Mouse (Mus musculus): Measurements from ENCODE around the gene Six6. TPM values are rescaled to one million over a fixed set of nuclear protein-coding genes. Genes with fewer than 3 reads are reported as not detected.

The Six6 gene
- polyA plus RNA-seq, 1 experiment from 2014 or later, result not detected

- 2% methylated on average over 32 of the region's 32 CpGs for WGBS (ENCODE audit: insufficient replicate concordance)
These were observed 1.8 kb downstream of the Six6 start for GRCm38 (mm10) chr12:72941398-72942051.

GRCm38 (mm10) chr12:72942171-72942570 lies 2.5 kb downstream of the Six6 start:
- no peaks in the 10 kb centered on the region; the same call in 1 of the 2 replicates for H3K4me1 ChIP-seq (ENCODE audit: control insufficient read depth, low read depth, low read length)
- no peaks in the 10 kb centered on the region for H3K9me3 ChIP-seq (replicated peaks; ENCODE audit: control insufficient read depth, low read length)
- H3K36me3 ChIP-seq (ENCODE audit: control insufficient read depth, insufficient read depth), result no peaks in the 10 kb centered on the region
- 21% methylated on average over 6 of the region's 6 CpGs for WGBS (ENCODE audit: insufficient replicate concordance)
- H3K9ac ChIP-seq (ENCODE audit: low read depth, low read length), result no peak overlapping the region
- no peak overlapping the region for H3K4me2 ChIP-seq (ENCODE audit: low read depth, low read length)
- H3K4me3 ChIP-seq (ENCODE audit: low read depth, low read length), result no peak overlapping the region
- ATAC-seq (ENCODE audit: low read depth), result no peak
- peaks cover 99% of the 10 kb centered on the region for H3K27me3 ChIP-seq (ENCODE audit: control insufficient read depth, insufficient read depth, low read depth, low read length)
- H3K27ac ChIP-seq (ENCODE audit: low read length), result no peak overlapping the region

More at GRCm38 (mm10) chr12:72941398-72942051, 1.8 kb downstream of the Six6 start:
- no peak overlapping the region for H3K4me3 ChIP-seq (ENCODE audit: low read depth, low read length)
- peaks cover 99% of the 10 kb centered on the region for H3K27me3 ChIP-seq (ENCODE audit: control insufficient read depth, insufficient read depth, low read depth, low read length)
- no peak for ATAC-seq (ENCODE audit: low read depth)
- H3K27ac ChIP-seq (ENCODE audit: low read length), result no peak overlapping the region
- H3K4me2 ChIP-seq (ENCODE audit: low read depth, low read length), result no peak overlapping the region
- no peaks in the 10 kb centered on the region; the same call in 1 of the 2 replicates for H3K4me1 ChIP-seq (ENCODE audit: control insufficient read depth, low read depth, low read length)
- no peak overlapping the region for H3K9ac ChIP-seq (ENCODE audit: low read depth, low read length)
- H3K9me3 ChIP-seq (replicated peaks; ENCODE audit: control insufficient read depth, low read length), result no peaks in the 10 kb centered on the region
- no peaks in the 10 kb centered on the region for H3K36me3 ChIP-seq (ENCODE audit: control insufficient read depth, insufficient read depth)

- H3K36me3 ChIP-seq (ENCODE audit: control insufficient read depth, insufficient read depth), result no peaks in the 10 kb centered on the region
- no peak overlapping the region for H3K4me2 ChIP-seq (ENCODE audit: low read depth, low read length)
- H3K9ac ChIP-seq (ENCODE audit: low read depth, low read length), result no peak overlapping the region
- no peaks in the 10 kb centered on the region; the same call in 1 of the 2 replicates for H3K4me1 ChIP-seq (ENCODE audit: control insufficient read depth, low read depth, low read length)
- WGBS (ENCODE audit: insufficient replicate concordance), result 1% methylated on average over 2 of the region's 2 CpGs
- H3K9me3 ChIP-seq (replicated peaks; ENCODE audit: control insufficient read depth, low read length), result no peaks in the 10 kb centered on the region
- no peak overlapping the region for H3K27ac ChIP-seq (ENCODE audit: low read length)
- H3K4me3 ChIP-seq (ENCODE audit: low read depth, low read length), result no peak overlapping the region
- no peak for ATAC-seq (ENCODE audit: low read depth)
- H3K27me3 ChIP-seq (ENCODE audit: control insufficient read depth, insufficient read depth, low read depth, low read length), result peaks cover 94% of the 10 kb centered on the region
These were observed 4.0 kb downstream of the Six6 start for GRCm38 (mm10) chr12:72943574-72944110.

GRCm38 (mm10) chr12:72944411-72945225 lies 4.9 kb downstream of the Six6 start:
- Histone ChIP-seq H3K36me3 (ENCODE audit: control insufficient read depth, insufficient read depth) (no peaks in the 10 kb centered on the region), H3K27me3 (ENCODE audit: control insufficient read depth, insufficient read depth, low read depth, low read length) (peaks cover 90% of the 10 kb centered on the region), H3K9ac (ENCODE audit: low read depth, low read length) (no peak overlapping the region), H3K4me1 (ENCODE audit: control insufficient read depth, low read depth, low read length) (no peaks in the 10 kb centered on the region; the same call in 1 of the 2 replicates), H3K4me3 (ENCODE audit: low read depth, low read length) (no peak overlapping the region; the same call in 1 of the 2 replicates), H3K27ac (ENCODE audit: low read length) (no peak overlapping the region), H3K9me3 (replicated peaks; ENCODE audit: control insufficient read depth, low read length) (no peaks in the 10 kb centered on the region), H3K4me2 (ENCODE audit: low read depth, low read length) (no peak overlapping the region)
- WGBS (ENCODE audit: insufficient replicate concordance), result 3% methylated on average over 24 of the region's 24 CpGs
- ATAC-seq (ENCODE audit: low read depth), result no peak

GRCm38 (mm10) chr12:72945301-72946063 lies 5.8 kb downstream of the Six6 start:
- WGBS (ENCODE audit: insufficient replicate concordance), result under 1% methylated on average over 87 of the region's 89 CpGs
- no peaks in the 10 kb centered on the region; the same call in 1 of the 2 replicates for H3K4me1 ChIP-seq (ENCODE audit: control insufficient read depth, low read depth, low read length)
- H3K27ac ChIP-seq (ENCODE audit: low read length), result no peak overlapping the region
- no peaks in the 10 kb centered on the region for H3K36me3 ChIP-seq (ENCODE audit: control insufficient read depth, insufficient read depth)
- H3K4me3 ChIP-seq (ENCODE audit: low read depth, low read length), result peak overlapping the region; percentile 34
- H3K27me3 ChIP-seq (ENCODE audit: control insufficient read depth, insufficient read depth, low read depth, low read length), result peaks cover 82% of the 10 kb centered on the region
- H3K9me3 ChIP-seq (replicated peaks; ENCODE audit: control insufficient read depth, low read length), result no peaks in the 10 kb centered on the region
- no peak for ATAC-seq (ENCODE audit: low read depth)
- H3K4me2 ChIP-seq (ENCODE audit: low read depth, low read length), result peak overlapping the region; percentile 35; the same call in 1 of the 2 replicates
- H3K9ac ChIP-seq (ENCODE audit: low read depth, low read length), result no peak overlapping the region

GRCm38 (mm10) chr12:72946064-72946395 lies 6.3 kb downstream of the Six6 start:
- Histone ChIP-seq H3K36me3 (ENCODE audit: control insufficient read depth, insufficient read depth) (no peaks in the 10 kb centered on the region), H3K4me1 (ENCODE audit: control insufficient read depth, low read depth, low read length) (no peaks in the 10 kb centered on the region; the same call in 1 of the 2 replicates), H3K9ac (ENCODE audit: low read depth, low read length) (no peak overlapping the region), H3K4me3 (ENCODE audit: low read depth, low read length) (no peak overlapping the region), H3K4me2 (ENCODE audit: low read depth, low read length) (no peak overlapping the region), H3K9me3 (replicated peaks; ENCODE audit: control insufficient read depth, low read length) (no peaks in the 10 kb centered on the region), H3K27ac (ENCODE audit: low read length) (no peak overlapping the region), H3K27me3 (ENCODE audit: control insufficient read depth, insufficient read depth, low read depth, low read length) (peaks cover 76% of the 10 kb centered on the region)
- WGBS (ENCODE audit: insufficient replicate concordance), result 11% methylated on average over 8 of the region's 8 CpGs
- no peak for ATAC-seq (ENCODE audit: low read depth)

- no peak for ATAC-seq (ENCODE audit: low read depth)
- Histone ChIP-seq H3K27ac (ENCODE audit: low read length) (no peak overlapping the region), H3K4me2 (ENCODE audit: low read depth, low read length) (no peak overlapping the region), H3K27me3 (ENCODE audit: control insufficient read depth, insufficient read depth, low read depth, low read length) (peaks cover 69% of the 10 kb centered on the region), H3K4me3 (ENCODE audit: low read depth, low read length) (no peak overlapping the region), H3K9me3 (replicated peaks; ENCODE audit: control insufficient read depth, low read length) (no peaks in the 10 kb centered on the region), H3K9ac (ENCODE audit: low read depth, low read length) (no peak overlapping the region), H3K36me3 (ENCODE audit: control insufficient read depth, insufficient read depth) (no peaks in the 10 kb centered on the region), H3K4me1 (ENCODE audit: control insufficient read depth, low read depth, low read length) (no peaks in the 10 kb centered on the region; the same call in 1 of the 2 replicates)
These were observed 7.1 kb downstream of the Six6 start for GRCm38 (mm10) chr12:72946805-72947204.

GRCm38 (mm10) chr12:72947335-72947734 lies 7.6 kb downstream of the Six6 start:
- Histone ChIP-seq H3K36me3 (ENCODE audit: control insufficient read depth, insufficient read depth) (no peaks in the 10 kb centered on the region), H3K4me3 (ENCODE audit: low read depth, low read length) (no peak overlapping the region), H3K4me1 (ENCODE audit: control insufficient read depth, low read depth, low read length) (no peaks in the 10 kb centered on the region; the same call in 1 of the 2 replicates), H3K27me3 (ENCODE audit: control insufficient read depth, insufficient read depth, low read depth, low read length) (peaks cover 63% of the 10 kb centered on the region), H3K4me2 (ENCODE audit: low read depth, low read length) (no peak overlapping the region), H3K9ac (ENCODE audit: low read depth, low read length) (no peak overlapping the region), H3K27ac (ENCODE audit: low read length) (no peak overlapping the region), H3K9me3 (replicated peaks; ENCODE audit: control insufficient read depth, low read length) (no peaks in the 10 kb centered on the region)
- ATAC-seq (ENCODE audit: low read depth), result no peak
- WGBS (ENCODE audit: insufficient replicate concordance), result 15% methylated on average over 2 of the region's 2 CpGs

Measured in liver, embryonic 16.5 days (tissue).